Mouse (Mus musculus) naive thymus-derived CD4-positive, alpha-beta T cell, adult 2 months (primary cell): ENCODE measurements around the gene Ppp1r18.

Source experiments
- DNase-seq: peaks from one replicate; pipeline ENCODE4 v3.0.0-alpha.2; 2011; ENCODE audit warnings: low read depth

Gene Ppp1r18

GRCm38 (mm10) chr17:35909919-35910369 is 44.6 kb downstream of the Ppp1r18 start, which contains the start of gene Atat1:
TSS of gene Atat1 (minus strand) at chr17:35910075.
- peak; percentile 97 for DNase-seq

- no peak for DNase-seq
Observed at GRCm38 (mm10) chr17:35914975-35915374, 49.6 kb downstream of the Ppp1r18 start.

DNA sequence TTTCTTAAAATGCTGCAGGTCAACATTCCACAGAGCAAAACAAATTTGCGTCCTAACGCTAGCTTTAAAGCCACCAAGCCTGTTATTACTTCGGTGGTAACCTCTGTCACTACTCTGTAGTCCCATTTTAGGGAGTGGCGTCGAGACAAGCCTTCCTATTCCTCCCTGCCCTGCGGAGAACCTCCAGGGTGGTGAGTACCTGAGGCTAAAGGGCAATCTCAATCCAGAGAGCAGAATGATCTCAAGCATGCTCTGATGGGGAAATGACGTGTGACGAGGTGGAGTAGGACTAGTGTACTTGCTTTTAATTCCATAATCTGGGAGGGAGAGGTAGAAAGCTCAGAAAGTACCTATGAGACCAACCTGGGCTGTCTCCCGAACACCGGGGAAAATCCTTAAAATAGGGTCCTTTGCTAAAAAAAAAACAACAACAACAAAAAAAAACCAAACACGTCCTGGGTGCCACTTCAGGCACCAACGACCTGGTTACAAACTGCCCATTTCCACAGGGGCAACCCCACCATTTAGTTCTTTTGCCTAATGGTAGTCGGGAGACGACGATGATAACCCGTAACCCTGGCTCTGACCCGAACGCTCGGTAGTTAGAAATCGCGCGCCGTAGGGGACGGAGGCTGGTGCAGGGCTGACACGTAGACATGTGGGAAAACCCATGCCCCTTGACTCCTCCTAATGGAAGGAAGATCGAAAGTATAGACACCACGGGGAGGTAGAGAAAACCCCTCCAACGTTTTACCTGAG is 50.3 kb downstream of the Ppp1r18 start:
- peak; percentile 53 for DNase-seq

- peak; percentile 100 for DNase-seq
Observed at GRCm38 (mm10) chr17:35916297-35917142, 51.1 kb downstream of the Ppp1r18 start, which contains the start of the genes Mrps18b and Ppp1r10. TSS of gene Mrps18b (minus strand) at chr17:35916389. TSS of gene Ppp1r10 (plus strand) at chr17:35916434.

DNA sequence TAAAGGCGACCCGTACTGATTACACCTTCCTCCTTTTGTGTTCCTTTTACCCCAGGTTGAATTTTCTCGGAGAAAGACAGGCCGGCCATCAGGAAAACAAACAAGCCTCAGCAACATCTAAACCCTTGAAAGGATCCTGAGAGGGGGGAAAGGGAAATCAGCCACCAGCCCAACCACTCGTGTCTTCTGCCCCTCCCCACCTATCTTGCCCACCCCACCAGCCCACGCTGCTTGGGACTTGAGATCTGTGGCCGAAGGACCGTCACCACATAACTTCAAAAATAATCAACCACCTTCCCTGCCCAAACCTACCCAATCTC is 51.7 kb downstream of the Ppp1r18 start:
- no peak for DNase-seq

- peak; percentile 81 for DNase-seq
Observed at GRCm38 (mm10) chr17:35917463-35918251, 52.3 kb downstream of the Ppp1r18 start.

GRCm38 (mm10) chr17:35918276-35919059 is 53.1 kb downstream of the Ppp1r18 start:
- peak; percentile 74 for DNase-seq

- DNase-seq = peak; percentile 98
Observed at GRCm38 (mm10) chr17:35919060-35919715, 53.8 kb downstream of the Ppp1r18 start.

DNA sequence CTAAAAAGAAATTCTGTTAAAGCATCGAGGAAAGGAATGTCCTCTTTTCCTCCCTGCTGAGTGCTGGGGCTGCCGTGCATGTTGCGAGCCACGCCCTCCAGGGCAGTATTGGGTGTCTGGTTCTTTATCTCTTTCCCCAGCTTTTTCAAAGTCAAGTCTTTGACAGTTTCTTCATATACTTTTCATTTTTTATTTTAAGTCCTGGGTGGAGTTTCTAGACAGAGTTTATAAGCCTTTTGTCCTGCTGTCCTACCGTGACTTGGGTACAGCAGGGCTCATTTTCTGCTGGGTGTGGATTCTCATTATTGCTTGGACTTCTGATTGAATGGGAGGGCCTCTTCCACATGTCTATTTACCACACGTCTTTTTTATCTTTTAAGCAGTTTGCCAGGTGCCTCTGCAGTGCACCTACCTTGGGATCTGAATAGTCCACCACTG is 54.5 kb downstream of the Ppp1r18 start:
- no peak for DNase-seq

DNA sequence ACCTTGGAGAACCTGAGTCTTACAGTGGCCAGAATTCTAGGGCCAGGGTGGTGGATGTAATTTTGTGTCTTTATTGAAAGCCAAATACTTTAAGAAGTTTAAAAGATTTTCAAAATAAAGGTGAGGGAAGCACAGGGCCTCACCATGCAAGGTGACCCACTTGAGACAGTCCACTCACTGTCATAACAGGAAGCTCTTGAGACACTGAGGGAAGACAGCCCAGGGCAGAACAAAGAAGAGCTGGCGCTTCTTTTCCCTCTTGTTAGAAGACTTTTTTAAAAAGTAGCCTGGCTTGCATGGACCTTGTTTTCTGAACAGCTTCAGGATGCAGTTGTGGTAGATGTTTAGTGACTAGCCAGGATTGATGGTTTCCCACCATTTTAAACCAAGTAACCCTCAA is 55.0 kb downstream of the Ppp1r18 start:
- no peak for DNase-seq

DNA sequence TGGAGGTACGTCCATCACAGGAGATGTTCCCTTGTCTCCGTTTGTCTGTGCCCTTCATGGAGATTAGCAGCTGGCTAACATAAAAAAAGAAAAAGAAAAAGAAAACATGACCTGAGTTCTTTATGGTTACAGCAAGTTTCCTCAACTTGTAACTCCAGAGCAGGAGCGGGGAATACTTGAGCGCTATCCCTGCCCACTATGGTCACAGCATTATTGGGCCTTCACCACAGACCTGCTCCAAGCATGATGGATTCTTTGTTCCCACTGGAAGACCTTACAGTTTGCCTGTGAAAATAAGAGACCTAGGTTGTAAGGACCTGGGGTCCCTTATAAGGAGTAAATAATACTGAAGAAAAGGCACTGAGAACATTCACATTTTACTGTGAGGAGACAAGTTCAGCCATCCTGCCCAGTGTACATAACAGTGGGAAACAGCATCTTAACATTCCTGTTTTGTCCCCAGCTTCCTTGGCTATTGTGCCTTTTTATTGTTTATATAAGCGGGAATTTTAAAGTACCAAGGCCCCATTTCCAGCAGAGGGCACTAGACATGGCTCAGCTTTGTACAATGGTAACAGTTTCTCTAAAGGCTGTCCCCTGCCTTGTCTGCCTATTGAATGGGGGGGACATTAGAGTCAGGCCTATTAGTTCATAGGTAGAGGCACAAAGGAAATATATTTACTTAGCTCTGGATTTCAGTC is 55.6 kb downstream of the Ppp1r18 start:
- DNase-seq = peak; percentile 61

DNA sequence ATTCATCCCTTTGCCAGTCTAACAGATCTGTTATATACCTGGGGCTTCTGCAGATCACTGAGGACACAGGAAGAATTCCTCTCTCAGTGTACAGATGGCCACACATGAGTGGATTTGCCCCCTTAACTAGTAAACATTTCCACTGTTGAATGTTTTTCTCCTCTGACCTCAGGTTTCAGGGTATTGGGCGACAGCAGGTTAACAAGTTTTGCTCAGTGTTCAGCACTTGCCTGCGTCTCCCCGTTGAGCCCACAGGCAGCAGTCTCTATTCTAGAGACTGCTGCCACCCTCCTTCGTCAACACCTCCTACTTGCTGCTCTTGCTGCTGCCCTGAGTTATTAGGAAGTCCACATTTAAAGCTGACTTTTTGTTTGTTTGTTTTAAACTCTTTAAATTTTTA is 56.3 kb downstream of the Ppp1r18 start:
- no peak for DNase-seq

DNA sequence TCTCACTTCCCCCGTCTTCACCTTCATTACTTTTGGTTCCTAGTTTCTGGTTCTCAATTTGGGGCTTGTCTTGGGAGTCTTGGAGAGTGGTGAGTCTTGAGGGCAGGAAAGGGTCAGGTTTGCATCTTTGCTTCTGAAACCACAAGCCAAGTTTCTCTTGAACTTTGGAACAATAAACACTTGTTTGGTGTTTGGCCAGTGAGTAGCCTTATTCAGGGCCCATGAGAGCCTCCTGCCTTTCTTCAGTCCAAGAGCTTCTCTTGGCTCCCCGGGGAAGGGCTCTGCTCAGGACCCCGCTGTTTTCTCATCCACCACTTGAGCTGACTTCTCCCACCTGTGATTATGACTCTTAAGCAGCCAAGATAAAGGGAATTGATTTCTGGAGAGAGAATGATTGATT is 57.2 kb downstream of the Ppp1r18 start:
- DNase-seq = no peak

GRCm38 (mm10) chr17:35923281-35923680 is 57.9 kb downstream of the Ppp1r18 start:
- DNase-seq = no peak
